Mouse (Mus musculus): ENCODE data around the gene Aebp2. TPM values are rescaled to one million over a fixed set of nuclear protein-coding genes. Genes with fewer than 3 reads are reported as not detected.
"Not testable (repeated sequence)": the region's sequence is repeated elsewhere in the genome, so short reads cannot be mapped to it uniquely, and the experiment has no call there.

Aebp2 gene
- polyA plus RNA-seq, 1 experiment from 2014 or later, result 11.3 TPM

- no peaks in the 10 kb centered on the region for H3K4me1 ChIP-seq (replicated peaks; ENCODE audit: control insufficient read depth, insufficient read depth, low read length)
- H3K36me3 ChIP-seq (replicated peaks; ENCODE audit: control insufficient read depth, insufficient read depth), result peaks cover 18% of the 10 kb centered on the region
- DNase-seq (ENCODE audit: low spot score), result no peak
- no peak overlapping the region for H3K4me3 ChIP-seq (replicated peaks; ENCODE audit: low read length)
- no peak overlapping the region for H3K27ac ChIP-seq
- H3K9me3 ChIP-seq (ENCODE audit: control insufficient read depth, low read length), result no peaks in the 10 kb centered on the region
- 81% methylated on average over 3 of the region's 3 CpGs for WGBS
- ATAC-seq (ENCODE audit: low FRiP score), result no peak
- H3K4me2 ChIP-seq (replicated peaks), result no peak overlapping the region
- H3K27me3 ChIP-seq (ENCODE audit: control insufficient read depth, insufficient read depth, low read length), result no peaks in the 10 kb centered on the region
- H3K9ac ChIP-seq, result no peak overlapping the region
These were observed 35.6 kb downstream of the Aebp2 start for GRCm38 (mm10) chr6:140657920-140658522.

- 94% methylated on average over 10 of the region's 10 CpGs for WGBS
These were observed 38.6 kb downstream of the Aebp2 start for GRCm38 (mm10) chr6:140661111-140661510.

GRCm38 (mm10) chr6:140661777-140662176 is 39.3 kb downstream of the Aebp2 start:
- Histone ChIP-seq H3K36me3 (replicated peaks; ENCODE audit: control insufficient read depth, insufficient read depth) (no peaks in the 10 kb centered on the region), H3K9ac (no peak overlapping the region), H3K27me3 (ENCODE audit: control insufficient read depth, insufficient read depth, low read length) (no peaks in the 10 kb centered on the region), H3K4me3 (replicated peaks; ENCODE audit: low read length) (no peak overlapping the region), H3K9me3 (ENCODE audit: control insufficient read depth, low read length) (no peaks in the 10 kb centered on the region), H3K27ac (no peak overlapping the region), H3K4me1 (replicated peaks; ENCODE audit: control insufficient read depth, insufficient read depth, low read length) (peaks cover 10% of the 10 kb centered on the region), H3K4me2 (replicated peaks) (no peak overlapping the region)
- DNase-seq (ENCODE audit: low spot score) (no peak), ATAC-seq (ENCODE audit: low FRiP score) (no peak)
- 85% methylated on average over 7 of the region's 7 CpGs for WGBS

More at GRCm38 (mm10) chr6:140661111-140661510, 38.6 kb downstream of the Aebp2 start:
- no peak for ATAC-seq (ENCODE audit: low FRiP score)
- no peak overlapping the region for H3K9ac ChIP-seq
- H3K9me3 ChIP-seq (ENCODE audit: control insufficient read depth, low read length), result no peaks in the 10 kb centered on the region
- no peak overlapping the region for H3K27ac ChIP-seq
- H3K36me3 ChIP-seq (replicated peaks; ENCODE audit: control insufficient read depth, insufficient read depth), result no peaks in the 10 kb centered on the region
- no peak for DNase-seq (ENCODE audit: low spot score)
- H3K4me3 ChIP-seq (replicated peaks; ENCODE audit: low read length), result no peak overlapping the region
- 0 out of 2 replicates have a peak, but pooled peaks cover 3% of the 10 kb centered on the region for H3K4me1 ChIP-seq (replicated peaks; ENCODE audit: control insufficient read depth, insufficient read depth, low read length)
- no peaks in the 10 kb centered on the region for H3K27me3 ChIP-seq (ENCODE audit: control insufficient read depth, insufficient read depth, low read length)
- no peak overlapping the region for H3K4me2 ChIP-seq (replicated peaks)

GRCm38 (mm10) chr6:140662290-140662689 is 39.8 kb downstream of the Aebp2 start:
- no peak for DNase-seq (ENCODE audit: low spot score)

GRCm38 (mm10) chr6:140662697-140663096 is 40.2 kb downstream of the Aebp2 start:
- not testable (repeated sequence) for H3K4me3 ChIP-seq (replicated peaks; ENCODE audit: low read length); DNase-seq (ENCODE audit: low spot score); H3K27ac ChIP-seq; H3K36me3 ChIP-seq (replicated peaks; ENCODE audit: control insufficient read depth, insufficient read depth); H3K4me2 ChIP-seq (replicated peaks); H3K9ac ChIP-seq; H3K9me3 ChIP-seq (ENCODE audit: control insufficient read depth, low read length); ATAC-seq (ENCODE audit: low FRiP score); H3K27me3 ChIP-seq (ENCODE audit: control insufficient read depth, insufficient read depth, low read length)
- 53% methylated on average over 3 of the region's 3 CpGs for WGBS
- H3K4me1 ChIP-seq (replicated peaks; ENCODE audit: control insufficient read depth, insufficient read depth, low read length), result peaks cover 19% of the 10 kb centered on the region

More at GRCm38 (mm10) chr6:140662290-140662689, 39.8 kb downstream of the Aebp2 start:
- no peak overlapping the region for H3K4me2 ChIP-seq (replicated peaks)
- H3K4me3 ChIP-seq (replicated peaks; ENCODE audit: low read length), result no peak overlapping the region
- no peaks in the 10 kb centered on the region for H3K9me3 ChIP-seq (ENCODE audit: control insufficient read depth, low read length)
- no peaks in the 10 kb centered on the region for H3K27me3 ChIP-seq (ENCODE audit: control insufficient read depth, insufficient read depth, low read length)
- H3K36me3 ChIP-seq (replicated peaks; ENCODE audit: control insufficient read depth, insufficient read depth), result no peaks in the 10 kb centered on the region
- no peak for ATAC-seq (ENCODE audit: low FRiP score)
- no peak overlapping the region for H3K27ac ChIP-seq
- H3K9ac ChIP-seq, result no peak overlapping the region
- H3K4me1 ChIP-seq (replicated peaks; ENCODE audit: control insufficient read depth, insufficient read depth, low read length), result peaks cover 15% of the 10 kb centered on the region
- WGBS, result 73% methylated on average over 6 of the region's 6 CpGs

GRCm38 (mm10) chr6:140664611-140665010 is 42.1 kb downstream of the Aebp2 start:
- WGBS, result 85% methylated on average over 5 of the region's 5 CpGs
- ATAC-seq (ENCODE audit: low FRiP score), result no peak

GRCm38 (mm10) chr6:140666486-140667240 is 44.2 kb downstream of the Aebp2 start:
- Histone ChIP-seq H3K36me3 (replicated peaks; ENCODE audit: control insufficient read depth, insufficient read depth) (no peaks in the 10 kb centered on the region), H3K4me1 (replicated peaks; ENCODE audit: control insufficient read depth, insufficient read depth, low read length) (peaks cover 22% of the 10 kb centered on the region), H3K27ac (peak overlapping the region; percentile 58; the same call in 1 of the 2 replicates), H3K27me3 (ENCODE audit: control insufficient read depth, insufficient read depth, low read length) (no peaks in the 10 kb centered on the region), H3K4me2 (replicated peaks) (no peak overlapping the region), H3K9me3 (ENCODE audit: control insufficient read depth, low read length) (no peaks in the 10 kb centered on the region), H3K9ac (no peak overlapping the region), H3K4me3 (replicated peaks; ENCODE audit: low read length) (no peak overlapping the region)
- peak; percentile 79 for ATAC-seq (ENCODE audit: low FRiP score)
- DNase-seq (ENCODE audit: low spot score), result peak; percentile 80
- WGBS, result 40% methylated on average over 18 of the region's 18 CpGs

More at GRCm38 (mm10) chr6:140664611-140665010, 42.1 kb downstream of the Aebp2 start:
- no peak overlapping the region for H3K4me3 ChIP-seq (replicated peaks; ENCODE audit: low read length)
- H3K9ac ChIP-seq, result no peak overlapping the region
- no peak for DNase-seq (ENCODE audit: low spot score)
- H3K9me3 ChIP-seq (ENCODE audit: control insufficient read depth, low read length), result no peaks in the 10 kb centered on the region
- H3K4me2 ChIP-seq (replicated peaks), result no peak overlapping the region
- no peaks in the 10 kb centered on the region for H3K27me3 ChIP-seq (ENCODE audit: control insufficient read depth, insufficient read depth, low read length)
- H3K4me1 ChIP-seq (replicated peaks; ENCODE audit: control insufficient read depth, insufficient read depth, low read length), result peaks cover 22% of the 10 kb centered on the region
- no peak overlapping the region for H3K27ac ChIP-seq
- H3K36me3 ChIP-seq (replicated peaks; ENCODE audit: control insufficient read depth, insufficient read depth), result no peaks in the 10 kb centered on the region

- no peaks in the 10 kb centered on the region for H3K27me3 ChIP-seq (ENCODE audit: control insufficient read depth, insufficient read depth, low read length)
- DNase-seq (ENCODE audit: low spot score) (no peak), ATAC-seq (ENCODE audit: low FRiP score) (no peak; the same call in 1 of the 2 replicates)
- no peak overlapping the region for H3K9ac ChIP-seq
- no peak overlapping the region for H3K4me3 ChIP-seq (replicated peaks; ENCODE audit: low read length)
- H3K9me3 ChIP-seq (ENCODE audit: control insufficient read depth, low read length), result no peaks in the 10 kb centered on the region
- WGBS, result 83% methylated on average over 8 of the region's 8 CpGs
- H3K4me1 ChIP-seq (replicated peaks; ENCODE audit: control insufficient read depth, insufficient read depth, low read length), result peaks cover 22% of the 10 kb centered on the region
- H3K36me3 ChIP-seq (replicated peaks; ENCODE audit: control insufficient read depth, insufficient read depth), result no peaks in the 10 kb centered on the region
- peak overlapping the region; percentile 58; the same call in 1 of the 2 replicates for H3K27ac ChIP-seq
- no peak overlapping the region for H3K4me2 ChIP-seq (replicated peaks)
These were observed 44.9 kb downstream of the Aebp2 start for GRCm38 (mm10) chr6:140667289-140667906.

- Histone ChIP-seq H3K9me3 (ENCODE audit: control insufficient read depth, low read length) (no peaks in the 10 kb centered on the region), H3K4me3 (replicated peaks; ENCODE audit: low read length) (no peak overlapping the region), H3K27ac (no peak overlapping the region), H3K36me3 (replicated peaks; ENCODE audit: control insufficient read depth, insufficient read depth) (no peaks in the 10 kb centered on the region), H3K27me3 (ENCODE audit: control insufficient read depth, insufficient read depth, low read length) (no peaks in the 10 kb centered on the region), H3K9ac (no peak overlapping the region), H3K4me1 (replicated peaks; ENCODE audit: control insufficient read depth, insufficient read depth, low read length) (peaks cover 18% of the 10 kb centered on the region), H3K4me2 (replicated peaks) (no peak overlapping the region)
- 70% methylated on average over 3 of the region's 3 CpGs for WGBS
- ATAC-seq (ENCODE audit: low FRiP score) (no peak), DNase-seq (ENCODE audit: low spot score) (no peak)
These were observed 52.0 kb downstream of the Aebp2 start for GRCm38 (mm10) chr6:140674414-140674813.

Data from hindbrain, embryonic 14.5 days (tissue).